Mouse (Mus musculus): ENCODE measurements at regions not wholly inside any gene's neighbourhood (a gene's known extent, or its start where the extent isn't known, plus 50 kb on each side); places are given as distances from the start of the nearest gene placed in this dataset.
A peak's percentile ranks its signal among the peaks of the same experiment; 100 is the strongest.

GRCm38 (mm10) chr13:28416887-28417286, 159.6 kb downstream of the Gm11361 start:
- H3K9ac ChIP-seq (replicated peaks), result no peak overlapping the region
- DNase-seq (no peak), ATAC-seq (no peak)
- H3K36me3 ChIP-seq (replicated peaks; ENCODE audit: insufficient read depth, low read length), result no peaks in the 10 kb centered on the region
- H3K9me3 ChIP-seq (ENCODE audit: low read length), result no peaks in the 10 kb centered on the region
- no peak overlapping the region for H3K4me3 ChIP-seq (ENCODE audit: low read depth, low read length)
- WGBS (ENCODE audit: insufficient replicate concordance), result 47% methylated on average over 8 of the region's 8 CpGs
- no peak overlapping the region for H3K27ac ChIP-seq (ENCODE audit: low read depth)
- H3K27me3 ChIP-seq (ENCODE audit: insufficient read depth, low read length), result peaks cover 15% of the 10 kb centered on the region; the same call in 1 of the 2 replicates
- H3K4me1 ChIP-seq (ENCODE audit: insufficient read depth), result peaks cover 18% of the 10 kb centered on the region
- no peak for TF ChIP-seq EP300 (IDR thresholded peaks at IDR 0.05; ENCODE audit: low read depth)
- no peak for TF ChIP-seq CTCF (IDR thresholded peaks at IDR 0.05; ENCODE audit: low read depth)
- peak overlapping the region; percentile 20 for H3K4me2 ChIP-seq (ENCODE audit: low read depth, low read length)

- TF ChIP-seq EP300 (IDR thresholded peaks at IDR 0.05; ENCODE audit: low read depth), result no peak
- no peak for TF ChIP-seq CTCF (IDR thresholded peaks at IDR 0.05; ENCODE audit: low read depth)
- Histone ChIP-seq H3K4me3 (ENCODE audit: low read depth, low read length) (no peak overlapping the region), H3K27ac (ENCODE audit: low read depth) (no peak overlapping the region), H3K36me3 (replicated peaks; ENCODE audit: insufficient read depth, low read length) (no peaks in the 10 kb centered on the region), H3K27me3 (ENCODE audit: insufficient read depth, low read length) (peaks cover 15% of the 10 kb centered on the region; the same call in 1 of the 2 replicates), H3K4me2 (ENCODE audit: low read depth, low read length) (no peak overlapping the region), H3K9ac (replicated peaks) (no peak overlapping the region), H3K9me3 (ENCODE audit: low read length) (no peaks in the 10 kb centered on the region), H3K4me1 (ENCODE audit: insufficient read depth) (peaks cover 14% of the 10 kb centered on the region)
- DNase-seq (no peak), ATAC-seq (no peak; the same call in 1 of the 2 replicates)
- 54% methylated on average over 6 of the region's 6 CpGs for WGBS (ENCODE audit: insufficient replicate concordance)
These were observed 158.9 kb downstream of the Gm11361 start for GRCm38 (mm10) chr13:28416231-28416630.

- TF ChIP-seq CTCF (IDR thresholded peaks at IDR 0.05; ENCODE audit: low read depth) (no peak), EP300 (IDR thresholded peaks at IDR 0.05; ENCODE audit: low read depth) (no peak)
- Histone ChIP-seq H3K9ac (replicated peaks) (no peak overlapping the region), H3K4me3 (ENCODE audit: low read depth, low read length) (no peak overlapping the region), H3K27me3 (ENCODE audit: insufficient read depth, low read length) (peaks cover 15% of the 10 kb centered on the region; the same call in 1 of the 2 replicates), H3K4me2 (ENCODE audit: low read depth, low read length) (no peak overlapping the region), H3K36me3 (replicated peaks; ENCODE audit: insufficient read depth, low read length) (no peaks in the 10 kb centered on the region), H3K27ac (ENCODE audit: low read depth) (no peak overlapping the region), H3K9me3 (ENCODE audit: low read length) (no peaks in the 10 kb centered on the region), H3K4me1 (ENCODE audit: insufficient read depth) (peaks cover 11% of the 10 kb centered on the region; the same call in 1 of the 2 replicates)
- DNase-seq (no peak), ATAC-seq (no peak)
- 76% methylated on average over 1 of the region's 1 CpGs for WGBS (ENCODE audit: insufficient replicate concordance)
These were observed 158.4 kb downstream of the Gm11361 start for GRCm38 (mm10) chr13:28415769-28416168.

GRCm38 (mm10) chr13:28410324-28410723, 153.0 kb downstream of the Gm11361 start:
- Histone ChIP-seq H3K9me3 (ENCODE audit: low read length) (no peaks in the 10 kb centered on the region), H3K36me3 (replicated peaks; ENCODE audit: insufficient read depth, low read length) (no peaks in the 10 kb centered on the region), H3K9ac (replicated peaks) (no peak overlapping the region), H3K4me2 (ENCODE audit: low read depth, low read length) (no peak overlapping the region), H3K4me3 (ENCODE audit: low read depth, low read length) (no peak overlapping the region), H3K27ac (ENCODE audit: low read depth) (no peak overlapping the region), H3K27me3 (ENCODE audit: insufficient read depth, low read length) (no peaks in the 10 kb centered on the region), H3K4me1 (ENCODE audit: insufficient read depth) (no peaks in the 10 kb centered on the region)
- TF ChIP-seq CTCF (IDR thresholded peaks at IDR 0.05; ENCODE audit: low read depth), result no peak
- TF ChIP-seq EP300 (IDR thresholded peaks at IDR 0.05; ENCODE audit: low read depth), result no peak
- no peak for ATAC-seq
- 74% methylated on average over 2 of the region's 2 CpGs for WGBS (ENCODE audit: insufficient replicate concordance)
- no peak for DNase-seq

- DNase-seq (no peak), ATAC-seq (no peak)
- Histone ChIP-seq H3K9ac (replicated peaks) (no peak overlapping the region), H3K4me3 (ENCODE audit: low read depth, low read length) (no peak overlapping the region), H3K27me3 (ENCODE audit: insufficient read depth, low read length) (no peaks in the 10 kb centered on the region), H3K4me1 (ENCODE audit: insufficient read depth) (no peaks in the 10 kb centered on the region), H3K36me3 (replicated peaks; ENCODE audit: insufficient read depth, low read length) (no peaks in the 10 kb centered on the region), H3K9me3 (ENCODE audit: low read length) (no peaks in the 10 kb centered on the region), H3K27ac (ENCODE audit: low read depth) (no peak overlapping the region), H3K4me2 (ENCODE audit: low read depth, low read length) (no peak overlapping the region)
- TF ChIP-seq CTCF (IDR thresholded peaks at IDR 0.05; ENCODE audit: low read depth), result no peak
- WGBS (ENCODE audit: insufficient replicate concordance), result 86% methylated on average over 1 of the region's 1 CpGs
These were observed 152.2 kb downstream of the Gm11361 start for GRCm38 (mm10) chr13:28409609-28409902.

GRCm38 (mm10) chr13:28408868-28409608, 151.7 kb downstream of the Gm11361 start:
- ATAC-seq (no peak), DNase-seq (no peak)
- Histone ChIP-seq H3K9me3 (ENCODE audit: low read length) (no peaks in the 10 kb centered on the region), H3K9ac (replicated peaks) (no peak overlapping the region), H3K27me3 (ENCODE audit: insufficient read depth, low read length) (no peaks in the 10 kb centered on the region), H3K27ac (ENCODE audit: low read depth) (no peak overlapping the region), H3K4me3 (ENCODE audit: low read depth, low read length) (no peak overlapping the region), H3K36me3 (replicated peaks; ENCODE audit: insufficient read depth, low read length) (no peaks in the 10 kb centered on the region), H3K4me2 (ENCODE audit: low read depth, low read length) (no peak overlapping the region), H3K4me1 (ENCODE audit: insufficient read depth) (no peaks in the 10 kb centered on the region)
- WGBS (ENCODE audit: insufficient replicate concordance), result 70% methylated on average over 7 of the region's 7 CpGs
- TF ChIP-seq EP300 (IDR thresholded peaks at IDR 0.05; ENCODE audit: low read depth) (no peak), CTCF (IDR thresholded peaks at IDR 0.05; ENCODE audit: low read depth) (no peak)
